Mouse (Mus musculus): ENCODE measurements around the gene Atoh8. TPM values are rescaled to one million over a fixed set of nuclear protein-coding genes. Genes with fewer than 3 reads are reported as not detected.

The Atoh8 gene
- polyA plus RNA-seq, 1 experiment = 5.5 TPM

DNA sequence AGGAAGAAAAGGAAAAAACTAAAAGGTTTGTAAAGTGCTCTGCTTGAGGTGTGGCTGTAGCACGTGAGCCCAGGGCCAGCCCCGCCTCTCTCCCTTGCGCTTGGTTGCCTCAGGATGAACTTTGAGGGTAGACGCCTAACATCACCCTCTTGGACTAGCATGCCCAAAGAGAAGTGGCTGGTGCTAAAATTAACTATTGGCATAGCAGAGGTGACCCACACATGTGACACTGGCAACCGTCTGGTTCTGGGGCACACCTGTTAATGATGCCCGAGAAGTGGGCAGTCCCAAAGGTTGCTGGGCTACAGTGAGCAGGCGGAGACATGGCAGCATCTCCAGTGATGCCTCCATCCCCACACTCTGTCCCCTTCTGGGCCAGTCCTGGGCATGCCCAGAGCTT lies 24.1 kb upstream of the Atoh8 start:
- no peak for DNase-seq (ENCODE audit: low read depth, low spot score)
- 42% methylated on average over 7 of the region's 7 CpGs for WGBS

DNA sequence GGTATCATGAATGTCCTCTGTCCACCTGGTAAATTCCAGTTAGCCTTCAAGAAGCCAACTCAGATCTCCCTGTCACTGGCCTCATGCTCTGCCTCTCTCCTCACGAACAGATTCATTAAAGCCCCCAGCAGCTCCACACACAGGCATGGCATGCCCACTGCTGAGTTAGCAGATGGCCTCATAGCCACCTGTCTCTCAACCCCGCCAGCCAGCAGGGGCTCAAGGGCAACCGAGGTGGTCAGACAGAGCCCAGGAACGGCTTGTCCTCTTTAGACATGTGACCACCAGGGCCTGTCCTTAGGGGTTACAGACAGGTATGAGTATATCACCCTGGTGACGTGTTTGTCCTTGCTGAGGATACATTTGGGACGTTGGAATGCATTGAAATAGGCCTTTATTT lies 19.9 kb upstream of the Atoh8 start:
- WGBS = 83% methylated on average over 6 of the region's 6 CpGs
- DNase-seq (ENCODE audit: low read depth, low spot score) = no peak

DNA sequence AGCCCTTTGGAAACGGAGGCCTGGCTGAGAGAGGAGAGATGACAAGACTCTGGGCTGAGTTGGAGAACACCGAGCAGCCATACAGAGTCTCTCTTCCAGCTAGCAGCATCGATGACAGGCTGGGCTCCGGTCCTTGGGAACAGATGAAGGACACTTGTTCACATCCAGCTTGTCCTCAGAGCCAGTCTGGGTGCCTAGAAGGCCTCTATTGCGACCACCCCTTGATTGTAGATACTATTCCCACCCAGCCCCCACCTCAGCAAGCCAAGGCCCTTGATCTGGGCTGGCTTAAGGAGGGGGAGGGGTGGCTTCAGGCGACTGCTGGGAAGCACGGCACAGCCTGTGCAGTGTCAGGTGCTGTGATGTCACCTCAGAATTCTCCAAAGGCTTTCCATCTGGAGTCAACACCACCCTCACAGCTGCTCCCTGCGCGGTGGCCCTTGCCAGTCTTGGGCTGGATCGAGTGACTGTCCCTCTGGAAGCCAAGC lies 19.3 kb upstream of the Atoh8 start:
- 71% methylated on average over 10 of the region's 10 CpGs for WGBS
- DNase-seq (ENCODE audit: low read depth, low spot score) = no peak

DNA sequence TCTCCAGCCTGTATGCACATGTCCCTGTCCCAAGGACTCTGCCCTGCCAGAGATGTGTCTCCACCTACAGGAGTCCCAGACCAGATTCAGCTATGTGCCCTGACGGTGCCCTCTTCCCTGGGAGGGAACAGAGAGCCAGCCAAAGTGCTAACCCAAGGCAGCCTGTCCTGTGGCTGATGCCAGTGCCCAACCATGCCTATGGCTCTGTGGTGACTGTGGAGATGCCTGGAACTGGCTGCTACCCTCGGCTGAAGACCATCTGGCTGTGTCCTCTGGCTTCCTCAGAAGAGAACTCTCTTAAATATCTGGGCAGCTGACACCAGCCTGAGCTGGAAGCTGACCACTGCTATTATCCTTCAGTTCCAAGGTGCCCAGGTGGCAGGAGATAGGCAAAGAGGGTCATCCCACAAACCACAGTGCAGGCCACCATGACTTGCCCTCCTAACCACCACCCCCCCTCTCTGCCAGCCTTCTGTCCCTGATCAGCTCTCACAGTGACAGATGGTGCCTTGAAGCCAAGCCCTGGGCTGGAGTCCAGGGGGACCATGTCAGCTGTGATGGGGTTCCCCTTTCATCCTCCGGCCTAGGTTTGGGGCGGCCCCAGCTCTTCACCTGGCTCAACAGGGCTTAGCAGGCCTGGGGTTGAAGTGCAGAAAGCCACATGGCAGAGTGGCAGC lies 18.7 kb upstream of the Atoh8 start:
- WGBS = 83% methylated on average over 4 of the region's 4 CpGs
- DNase-seq (ENCODE audit: low read depth, low spot score) = no peak

DNA sequence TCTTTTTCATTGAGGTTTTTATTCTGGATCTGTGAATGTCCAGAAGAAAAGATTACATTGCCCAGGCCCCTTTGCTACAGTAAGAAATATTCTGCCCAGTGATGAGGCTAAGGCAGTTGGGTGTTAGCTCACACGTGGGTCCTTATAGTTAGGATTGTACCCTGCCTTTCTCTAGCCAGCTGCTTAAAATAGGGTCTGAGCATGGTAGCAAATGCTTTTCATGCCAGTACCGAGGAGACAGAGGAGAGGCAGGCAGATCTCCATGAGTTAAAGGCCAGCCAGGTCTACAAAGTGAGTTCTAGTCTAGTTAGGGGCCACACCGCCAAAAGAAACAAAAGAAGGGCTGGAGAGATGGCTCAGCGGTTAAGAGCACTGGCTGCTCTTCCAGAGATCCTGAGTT lies 17.8 kb upstream of the Atoh8 start:
- 90% methylated on average over 4 of the region's 4 CpGs for WGBS
- DNase-seq (ENCODE audit: low read depth, low spot score) = no peak

DNA sequence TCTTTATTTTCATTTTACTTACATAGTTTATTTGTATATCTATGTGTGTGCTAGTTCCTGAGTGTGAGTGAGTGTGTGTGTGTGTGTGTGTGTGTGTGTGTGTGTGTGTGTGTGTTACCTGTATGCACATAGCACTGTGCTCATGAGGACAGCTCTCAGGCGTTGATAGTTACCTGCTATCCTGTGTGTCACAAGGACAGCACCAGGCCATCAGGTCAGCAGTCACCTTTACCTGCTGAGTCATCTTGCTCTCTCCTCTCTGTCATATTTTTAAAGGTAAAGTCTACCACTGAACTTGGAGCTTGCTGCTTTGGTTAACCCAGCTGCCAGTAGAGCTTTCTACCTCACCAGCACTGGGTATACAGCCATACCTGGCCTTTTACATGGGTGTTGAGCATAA lies 17.1 kb upstream of the Atoh8 start:
- WGBS = 90% methylated on average over 1 of the region's 1 CpGs
- no peak for DNase-seq (ENCODE audit: low read depth, low spot score)

DNA sequence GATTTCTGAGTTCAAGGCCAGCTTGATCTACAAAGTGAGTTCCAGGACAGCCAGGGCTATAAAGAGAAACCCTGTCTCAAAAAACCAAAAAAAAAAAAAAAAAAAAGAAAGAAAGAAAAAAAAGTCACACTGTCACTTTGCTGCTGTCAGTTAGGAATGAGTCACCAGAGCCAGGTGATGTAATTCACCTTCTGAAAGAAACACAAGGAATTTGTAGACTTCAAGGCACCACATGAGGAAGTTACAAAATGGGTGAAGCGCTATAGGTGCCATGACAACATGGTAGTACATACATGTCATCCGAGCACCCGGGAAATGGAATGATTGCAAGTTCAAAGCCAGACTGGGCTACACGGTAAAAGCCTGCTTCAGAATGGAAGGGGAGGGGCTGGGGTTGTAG lies 14.6 kb upstream of the Atoh8 start:
- WGBS = 77% methylated on average over 4 of the region's 4 CpGs
- no peak for DNase-seq (ENCODE audit: low read depth, low spot score)

DNA sequence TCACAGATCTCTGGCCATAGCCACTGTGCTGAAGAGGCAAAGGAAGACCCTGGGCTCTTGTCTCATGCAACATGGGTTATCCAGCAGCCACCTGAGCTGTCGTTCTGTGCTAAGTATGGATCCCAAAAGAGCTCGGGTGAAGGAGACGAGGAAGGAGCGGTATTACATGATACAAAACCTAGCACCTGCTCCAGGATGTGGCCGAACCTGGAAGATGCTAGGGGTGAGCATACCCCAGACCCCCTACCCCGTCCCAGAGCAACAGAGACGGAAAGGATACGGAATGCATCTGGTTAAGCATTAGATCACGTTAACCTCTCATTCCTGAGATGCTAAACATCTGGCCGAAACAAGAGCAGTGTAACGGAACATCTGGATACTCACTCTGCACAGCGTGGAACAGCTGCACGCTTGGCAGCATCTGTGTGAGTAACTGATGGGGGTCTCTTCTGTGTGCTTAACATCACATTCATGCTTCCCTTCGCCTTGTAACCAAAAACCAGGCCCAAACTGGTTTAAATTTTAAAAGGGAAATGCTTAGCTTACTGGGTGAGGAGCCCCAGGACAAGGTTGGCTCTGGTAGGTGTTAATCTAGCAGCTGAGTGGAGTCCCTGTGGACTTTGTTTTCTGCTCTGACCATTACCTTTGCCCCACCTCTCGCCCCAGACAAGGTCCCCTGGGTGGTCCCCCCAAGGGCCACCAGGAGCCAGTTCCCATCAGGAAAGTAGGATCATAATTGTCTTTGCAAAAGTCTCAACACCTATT lies 13.0 kb upstream of the Atoh8 start:
- WGBS = 82% methylated on average over 15 of the region's 15 CpGs
- no peak for DNase-seq (ENCODE audit: low read depth, low spot score)

DNA sequence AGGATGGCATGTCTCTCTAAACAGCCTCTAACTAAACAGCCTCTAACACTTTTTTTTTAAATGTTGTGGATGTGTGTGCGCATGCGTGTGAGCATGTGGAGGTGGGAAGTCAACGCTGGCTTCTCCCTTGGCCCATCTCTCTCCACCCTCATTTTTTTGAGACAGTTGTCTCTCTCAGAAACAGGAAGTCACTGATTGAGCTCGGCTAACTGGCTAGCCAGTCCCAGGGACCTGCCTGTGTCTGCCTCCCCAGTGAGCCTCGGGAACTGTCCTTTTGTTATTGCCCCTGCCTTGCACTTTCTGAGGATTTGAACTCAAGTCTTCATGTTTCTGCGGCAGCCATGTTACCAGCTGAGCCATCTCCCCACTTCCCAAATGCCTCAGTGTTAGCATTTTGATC lies 10.9 kb upstream of the Atoh8 start:
- no peak for DNase-seq (ENCODE audit: low read depth, low spot score)
- 88% methylated on average over 6 of the region's 6 CpGs for WGBS

DNA sequence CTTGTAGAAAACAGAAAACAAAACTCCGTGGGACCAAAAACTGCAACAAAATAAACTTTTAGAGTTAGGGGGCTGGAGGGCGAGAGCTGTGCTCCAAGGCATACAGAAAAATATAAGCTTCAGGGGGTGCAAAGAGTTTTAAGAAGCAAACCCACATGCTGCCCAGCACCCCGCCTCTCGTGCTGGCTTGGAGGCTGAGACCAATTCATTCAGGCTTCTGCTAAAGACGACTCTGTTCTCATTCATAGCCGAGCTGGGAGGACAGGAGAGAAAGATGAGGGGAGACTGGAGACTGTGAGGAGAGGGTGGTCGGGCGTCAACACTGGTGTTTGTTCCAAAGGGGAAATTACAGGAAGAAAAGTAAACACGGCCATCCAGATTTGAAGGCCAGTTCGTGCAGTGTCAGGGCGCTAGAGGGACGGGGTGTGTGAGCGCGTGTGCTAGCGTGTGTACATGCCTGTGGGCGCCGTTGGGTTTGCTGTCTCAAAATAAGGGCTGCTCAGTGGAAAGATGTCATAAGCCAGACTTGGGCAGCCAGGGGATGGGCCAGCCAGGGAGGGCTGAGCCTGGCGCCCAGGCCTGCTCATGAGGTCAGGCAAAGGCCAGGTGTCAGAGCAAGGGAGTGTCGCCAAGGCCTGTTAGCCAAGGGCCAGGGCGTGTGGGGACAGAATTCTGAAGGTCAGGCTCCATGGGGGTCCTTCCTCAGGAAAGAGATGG lies 9.3 kb upstream of the Atoh8 start:
- DNase-seq (ENCODE audit: low read depth, low spot score) = no peak
- WGBS = 21% methylated on average over 20 of the region's 20 CpGs

DNA sequence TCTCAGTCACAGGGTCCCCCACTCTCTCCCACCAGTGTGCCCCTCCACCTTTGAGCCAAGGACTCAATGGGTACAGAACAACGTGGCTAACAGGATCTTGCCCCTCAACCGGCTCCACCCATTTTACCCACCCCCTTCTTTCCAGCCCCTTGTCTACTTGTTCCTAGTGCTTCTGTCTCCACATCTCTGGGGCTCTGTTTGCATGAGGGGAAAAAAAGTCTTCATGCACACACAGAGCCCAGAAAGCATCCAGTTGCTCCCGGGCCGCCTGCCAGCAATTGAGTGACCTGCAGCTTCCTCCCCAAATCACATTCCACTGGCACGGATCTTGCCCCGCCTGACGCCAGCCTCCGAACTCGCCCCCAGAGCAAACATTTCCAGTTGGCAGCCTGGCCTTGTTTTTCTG lies 8.8 kb upstream of the Atoh8 start:
- DNase-seq (ENCODE audit: low read depth, low spot score) = peak; percentile 61
- WGBS = 6% methylated on average over 9 of the region's 9 CpGs

DNA sequence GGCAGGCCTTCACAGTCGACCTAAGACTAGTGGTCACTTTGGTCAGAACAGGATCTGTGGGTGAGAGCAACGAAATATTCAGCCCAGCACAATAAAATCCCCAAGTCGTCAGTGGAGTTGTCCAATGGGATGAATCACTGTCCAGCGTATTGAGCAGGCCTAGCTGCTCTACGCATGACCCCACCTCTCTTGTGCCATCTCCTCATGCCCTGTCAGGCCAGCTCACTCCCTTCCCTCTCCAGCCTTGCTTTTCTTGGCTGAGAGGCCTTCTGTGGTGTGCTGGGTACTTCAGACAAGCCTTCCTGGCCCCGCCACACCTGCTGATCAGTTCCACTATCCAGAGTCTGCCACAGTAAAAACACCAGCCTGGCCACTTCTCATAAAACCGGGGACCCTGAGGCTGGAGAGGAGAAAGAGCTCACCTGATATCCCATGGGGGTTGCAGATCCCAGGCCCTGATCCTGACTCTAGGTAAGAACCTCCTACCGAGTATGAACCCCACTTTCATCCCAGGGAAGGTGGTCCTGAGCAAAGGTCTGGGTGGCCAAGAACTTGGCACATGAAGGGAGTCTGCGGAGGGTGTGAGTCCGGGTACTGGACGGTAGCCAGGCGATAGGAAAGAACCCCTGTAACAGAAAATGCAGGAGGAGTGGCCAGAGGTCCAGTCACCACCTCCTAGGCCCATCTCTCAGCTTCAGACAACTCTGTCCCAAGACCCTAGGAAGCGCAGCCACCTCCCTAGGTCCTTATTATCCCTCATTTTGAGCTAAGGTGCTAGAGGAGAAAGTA lies 7.3 kb upstream of the Atoh8 start:
- 85% methylated on average over 13 of the region's 13 CpGs for WGBS
- no peak for DNase-seq (ENCODE audit: low read depth, low spot score)

DNA sequence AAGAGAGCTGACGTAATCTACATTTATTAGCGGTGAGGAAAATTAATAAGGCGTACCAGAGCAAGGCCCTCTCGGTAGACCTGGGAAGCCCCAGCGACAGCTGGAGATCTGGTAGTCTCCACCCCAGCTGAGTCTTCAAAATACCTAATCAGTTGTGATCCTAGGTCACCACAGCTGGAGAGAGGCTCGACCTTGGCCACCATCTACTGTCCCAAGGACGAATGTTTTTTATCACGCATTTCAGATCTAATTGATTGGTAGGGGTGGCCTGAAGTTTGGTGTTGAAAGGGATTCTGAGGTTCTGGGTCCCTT lies 6.4 kb upstream of the Atoh8 start:
- DNase-seq (ENCODE audit: low read depth, low spot score) = no peak
- WGBS = 69% methylated on average over 8 of the region's 8 CpGs

DNA sequence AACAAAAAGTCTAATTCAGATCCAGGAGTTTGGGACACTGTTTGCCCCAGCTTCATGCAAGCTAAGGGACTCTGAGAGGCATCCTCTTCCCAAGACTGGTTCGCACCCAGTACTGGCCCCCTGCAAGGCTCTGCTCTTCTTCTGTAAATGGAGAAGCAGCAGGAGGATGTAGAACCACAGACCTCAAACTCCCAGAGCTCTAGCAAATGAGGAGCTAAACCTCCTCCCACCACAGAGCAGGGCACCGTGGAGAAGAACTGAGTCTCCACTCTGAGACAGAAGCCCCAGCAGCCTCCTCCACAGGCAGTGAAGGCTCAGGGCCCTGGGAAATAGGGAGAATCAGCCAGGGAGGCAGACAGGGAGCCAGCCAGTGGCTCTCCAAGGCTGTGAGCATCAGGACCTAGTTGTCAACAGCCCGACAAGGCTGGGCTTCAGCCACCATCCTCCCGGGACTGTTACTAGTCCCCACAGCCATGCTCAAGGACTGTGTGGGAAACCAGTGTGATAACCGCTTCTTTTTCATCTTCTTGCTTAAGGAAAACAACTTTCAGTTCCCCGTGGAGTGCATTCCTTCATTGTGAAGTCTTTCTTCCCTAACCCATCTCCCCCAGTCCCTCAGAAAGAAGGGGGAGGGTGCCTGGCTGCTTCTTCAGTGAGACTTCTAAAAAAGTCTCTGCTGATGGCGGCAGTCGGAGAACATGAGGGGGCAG lies 5.9 kb upstream of the Atoh8 start:
- no peak for DNase-seq (ENCODE audit: low read depth, low spot score)
- WGBS = 59% methylated on average over 8 of the region's 8 CpGs

DNA sequence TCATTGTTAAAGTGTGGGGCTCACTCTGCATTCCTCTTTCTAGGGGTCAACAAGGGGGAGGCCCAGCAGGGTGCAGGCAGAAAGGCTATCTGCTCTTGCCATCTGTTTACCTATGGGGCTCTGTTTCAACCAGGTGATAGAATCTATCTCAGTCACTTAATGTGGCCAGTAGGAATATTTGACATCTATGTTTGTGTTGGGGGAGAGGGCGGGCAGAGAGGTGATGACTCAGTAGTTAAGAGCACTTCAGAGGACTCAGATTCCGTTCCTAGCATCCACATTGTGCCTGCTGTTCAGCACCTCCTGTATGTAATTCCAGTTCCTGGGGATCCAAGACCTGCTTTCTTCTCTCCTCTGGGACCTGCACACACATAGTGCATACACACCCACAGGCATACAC lies 4.7 kb upstream of the Atoh8 start:
- DNase-seq (ENCODE audit: low read depth, low spot score) = no peak
- 50% methylated on average over 2 of the region's 2 CpGs for WGBS

DNA sequence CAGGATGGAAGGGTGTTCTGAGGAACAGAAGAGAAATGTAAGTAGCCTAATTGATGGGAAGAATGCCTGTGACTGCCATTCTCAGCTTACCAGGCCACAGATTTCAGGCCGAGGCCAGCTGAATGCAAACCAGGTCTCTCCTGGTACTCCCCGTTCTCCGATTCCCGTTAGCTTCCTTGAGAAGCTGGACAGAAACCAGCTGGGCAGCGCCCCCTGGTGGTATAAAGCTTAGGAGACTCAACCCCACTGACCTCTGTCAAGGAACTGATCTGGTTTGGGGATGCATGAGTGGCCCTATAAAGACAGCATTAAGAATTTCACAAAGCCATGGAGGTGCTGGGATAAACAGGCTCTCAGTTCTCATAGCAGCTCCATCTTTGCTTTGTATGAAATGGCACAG lies 1.7 kb upstream of the Atoh8 start:
- WGBS = 2% methylated on average over 5 of the region's 5 CpGs
- DNase-seq (ENCODE audit: low read depth, low spot score) = no peak

DNA sequence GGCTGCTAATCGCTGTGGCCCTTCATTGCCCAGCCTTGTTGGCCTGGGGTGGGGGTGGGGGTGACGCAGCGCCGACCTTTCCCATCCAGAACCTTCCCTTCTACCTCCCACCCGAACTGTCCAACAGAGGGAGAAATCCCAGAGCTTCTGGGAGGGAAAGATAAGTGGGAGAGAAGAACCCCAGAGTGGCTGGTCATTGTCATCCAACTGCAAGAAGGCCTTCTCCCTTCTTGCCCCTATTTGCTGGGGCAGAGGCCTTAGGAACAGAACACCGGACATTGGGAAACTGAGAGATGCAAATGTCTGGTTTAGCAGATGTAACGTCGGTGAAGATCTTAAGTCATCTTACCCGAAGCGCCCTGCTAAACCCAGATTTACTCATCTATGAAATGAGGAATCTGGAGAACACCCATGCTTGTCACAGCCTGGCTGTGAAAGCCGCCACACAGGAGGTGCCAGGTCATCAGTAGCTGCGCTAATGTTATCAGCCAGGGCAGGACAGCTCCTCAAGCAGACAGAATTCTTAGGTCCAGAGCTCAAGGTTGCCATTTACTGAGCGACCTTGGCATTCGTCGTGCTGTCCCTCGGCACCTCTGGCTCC lies 530 bp upstream of the Atoh8 start:
- no peak for DNase-seq (ENCODE audit: low read depth, low spot score)
- 50% methylated on average over 16 of the region's 16 CpGs for WGBS

DNA sequence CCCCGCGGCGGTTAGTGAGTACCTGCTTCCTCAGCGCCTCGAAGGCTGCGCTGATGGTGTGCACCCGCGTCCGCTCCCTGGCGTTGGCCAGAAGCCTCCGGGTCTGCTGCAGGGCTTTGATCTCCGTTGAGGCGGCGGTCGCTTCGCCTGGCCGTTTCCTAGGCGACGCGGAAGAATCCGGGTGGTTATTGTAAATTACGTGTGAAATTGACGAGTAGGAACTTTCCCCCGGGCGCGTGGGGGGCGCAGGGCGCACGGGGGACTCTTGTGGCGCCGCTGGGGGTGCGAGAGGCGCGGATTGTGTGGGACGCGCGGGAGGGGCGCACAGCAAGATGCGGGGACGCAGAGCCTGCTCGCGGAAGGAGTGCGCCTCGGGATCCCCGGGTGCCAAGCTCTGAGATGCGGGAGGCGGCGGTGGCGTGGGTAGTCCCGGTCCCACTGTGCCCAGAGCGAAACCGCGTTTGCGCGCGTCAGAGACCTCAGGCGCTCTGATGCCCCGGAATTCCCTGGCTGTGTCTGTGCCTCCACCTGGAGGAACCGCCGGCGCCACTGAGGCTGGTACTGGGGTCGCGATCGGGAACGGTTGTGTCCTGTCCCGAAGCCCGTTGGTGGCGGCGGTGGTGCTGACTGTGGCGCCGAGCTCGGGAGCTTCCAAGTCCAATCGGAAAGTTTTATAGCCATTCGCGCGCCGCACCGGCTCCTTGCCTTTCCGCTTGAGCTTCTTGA lies 842 bp downstream of the Atoh8 start:
- WGBS = under 1% methylated on average over 79 of the region's 79 CpGs
- no peak for DNase-seq (ENCODE audit: low read depth, low spot score)

DNA sequence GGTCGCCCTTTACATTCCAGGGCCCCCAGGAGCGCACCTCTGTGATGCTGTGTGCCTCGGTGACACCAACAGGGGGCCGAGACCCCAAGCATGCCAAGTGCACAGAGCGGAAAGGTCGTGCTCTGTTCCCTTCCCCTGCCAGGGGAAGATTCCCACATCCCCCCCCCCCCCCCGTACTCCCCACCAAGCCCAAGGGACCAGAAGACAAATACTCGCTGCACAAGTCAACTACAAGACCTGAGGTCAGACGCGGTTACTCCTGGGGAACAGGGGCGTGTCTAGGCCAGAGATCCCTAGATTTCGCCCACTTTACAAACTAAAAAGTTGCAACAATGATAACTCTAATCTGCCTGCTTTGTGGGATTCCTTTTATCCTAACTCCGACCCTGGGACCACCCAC lies 1.4 kb downstream of the Atoh8 start:
- 4% methylated on average over 13 of the region's 13 CpGs for WGBS

More for the DNA sequence above, 1.4 kb downstream of the Atoh8 start:
- DNase-seq (ENCODE audit: low read depth, low spot score) = no peak
